Mouse (Mus musculus) megakaryocyte, embryonic 14.5 days (primary cell): ENCODE data around the gene Adcy4.

Source experiments
- FLI1 ChIP-seq: IDR thresholded peaks from 2 replicates; pipeline ENCODE4 v1.6.1; 2012; ENCODE audit warnings: low read length, inconsistent platforms, mixed read lengths
- GATA1 ChIP-seq: IDR thresholded peaks from 3 replicates; pipeline ENCODE4 v1.6.1; 2012; ENCODE audit warnings: mixed read lengths, low read length, inconsistent platforms, borderline replicate concordance

DNA sequence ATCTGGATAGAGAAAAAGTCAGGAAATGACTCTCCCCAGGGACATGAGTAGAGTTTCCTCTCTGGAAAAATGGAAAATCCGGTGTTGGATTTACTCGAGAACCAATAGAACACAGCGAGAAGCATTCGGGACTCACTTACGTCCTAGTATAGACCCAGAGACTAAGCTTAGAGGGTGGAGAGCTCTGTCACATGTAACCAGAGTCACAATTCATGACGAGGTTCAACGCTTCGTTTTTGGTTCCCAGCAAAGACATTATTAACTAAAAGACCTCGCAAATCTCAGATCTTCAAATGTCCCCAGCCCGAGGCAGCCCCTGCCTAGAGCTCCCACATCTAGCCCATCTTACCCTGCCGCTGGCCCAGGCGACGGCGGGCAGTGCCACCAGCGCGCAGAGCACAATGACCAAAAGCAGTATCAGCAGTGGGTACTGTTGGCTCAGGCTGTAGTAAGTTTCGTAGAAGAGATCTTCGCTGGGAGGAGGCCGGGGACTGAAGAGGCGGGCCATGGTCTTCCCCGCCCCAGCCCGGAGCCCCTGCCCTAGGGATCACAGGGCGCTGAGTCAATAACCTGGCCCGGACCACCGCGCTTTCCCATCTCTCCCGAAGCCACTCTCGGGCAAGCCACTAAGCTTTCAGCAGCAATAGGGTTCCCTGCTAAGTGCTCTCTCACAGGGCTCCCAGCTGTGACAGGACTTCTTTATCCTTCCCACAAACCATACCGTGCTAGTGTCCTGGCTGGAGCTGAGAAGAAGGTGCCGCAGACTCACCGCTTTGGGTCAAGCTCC is 531 bp downstream of the Adcy4 start:
- TF ChIP-seq FLI1: no peak
- TF ChIP-seq GATA1: no peak
